Mouse (Mus musculus) limb, embryonic 15.5 days (tissue): ENCODE results near the gene Bbof1. TPM values are rescaled to one million over a fixed set of nuclear protein-coding genes. Genes with fewer than 3 reads are reported as not detected.

Experiments
- ATAC-seq: fragments of 200-750 bp; cut with Nextera tagmentation; 2 replicates; pipeline ENCODE4 v1.8.0; 2017; ENCODE audit warnings: low read depth, moderate TSS enrichment; ENCODE audit not compliant: insufficient number of reproducible peaks, low FRiP score, low TSS enrichment
- H3K27ac ChIP-seq: fragments of 300-500 bp; sonication (generic); 2 replicates; pipeline ENCODE4 v1.5.1; 2015; ENCODE audit warnings: moderate library complexity, mild to moderate bottlenecking, inconsistent platforms
- H3K27me3 ChIP-seq: fragments of 300-500 bp; sonication (generic); 2 replicates; pipeline ENCODE4 v1.6.1; 2015; ENCODE audit warnings: inconsistent platforms
- H3K36me3 ChIP-seq: fragments of 300-500 bp; sonication (generic); 2 replicates; pipeline ENCODE4 v1.6.1; 2015; ENCODE audit warnings: inconsistent platforms
- H3K4me1 ChIP-seq: fragments of 300-500 bp; sonication (generic); 2 replicates; pipeline ENCODE4 v1.6.1; 2015; ENCODE audit warnings: inconsistent platforms
- H3K4me2 ChIP-seq: fragments of 300-500 bp; sonication (generic); 2 replicates; pipeline ENCODE4 v1.6.1; 2015; ENCODE audit warnings: mild to moderate bottlenecking, inconsistent platforms
- H3K4me3 ChIP-seq: fragments of 300-500 bp; sonication (generic); 2 replicates; pipeline ENCODE4 v1.5.1; 2015; ENCODE audit warnings: mild to moderate bottlenecking, inconsistent platforms
- H3K9ac ChIP-seq: fragments of 300-500 bp; sonication (generic); 2 replicates; pipeline ENCODE4 v1.6.1; 2015; ENCODE audit warnings: inconsistent platforms
- H3K9me3 ChIP-seq: fragments of 300-500 bp; sonication (generic); 2 replicates; pipeline ENCODE4 v1.6.1; 2016; ENCODE audit warnings: inconsistent platforms
- WGBS: fragments of 180-500 bp; shearing (Covaris S2); methylation state at CpG from one replicate; pipeline ENCODE4 v1.1.7; 2015; 5-methylcytosine and 5-hydroxymethylcytosine counted together
- polyA plus RNA-seq: library from polyadenylated mRNA; unstranded; fragments of >200 nt; fragmentation: Nextera tagmentation; extraction: Ambion mirVana; gene quantifications from 2 replicates; pipeline ENCODE4 v1.2.1, GENCODE M21; 2015

Bbof1 gene
- polyA plus RNA-seq, 1 experiment from 2014 or later: 1.0 TPM

GRCm38 (mm10) chr12:84482778-84483585, 74.1 kb downstream of the Bbof1 start:
- 62% methylated on average over 14 of the region's 14 CpGs for WGBS
- peaks cover 3% of the 10 kb centered on the region; the same call in 1 of the 2 replicates for H3K36me3 ChIP-seq

GRCm38 (mm10) chr12:84487324-84488056, 78.6 kb downstream of the Bbof1 start:
- no peak overlapping the region for H3K9ac ChIP-seq
- no peak for ATAC-seq
- 0 out of 2 replicates have a peak, but pooled peaks cover 2% of the 10 kb centered on the region for H3K36me3 ChIP-seq
- H3K27ac ChIP-seq: no peak overlapping the region
- no peak overlapping the region for H3K4me2 ChIP-seq
- peaks cover 4% of the 10 kb centered on the region; the same call in 1 of the 2 replicates for H3K4me1 ChIP-seq
- no peak overlapping the region for H3K4me3 ChIP-seq
- 23% methylated on average over 8 of the region's 8 CpGs for WGBS
- no peaks in the 10 kb centered on the region for H3K9me3 ChIP-seq
- H3K27me3 ChIP-seq: no peaks in the 10 kb centered on the region

More at GRCm38 (mm10) chr12:84482778-84483585, 74.1 kb downstream of the Bbof1 start:
- H3K27me3 ChIP-seq: no peaks in the 10 kb centered on the region
- H3K4me3 ChIP-seq: no peak overlapping the region
- H3K27ac ChIP-seq: no peak overlapping the region
- H3K4me1 ChIP-seq: peaks cover 4% of the 10 kb centered on the region; the same call in 1 of the 2 replicates
- ATAC-seq: no peak
- no peaks in the 10 kb centered on the region for H3K9me3 ChIP-seq
- no peak overlapping the region for H3K4me2 ChIP-seq
- H3K9ac ChIP-seq: no peak overlapping the region

Other genes with a start within 250 kb of the Bbof1 start
- 13.2 and 13.8 TPM in 2 replicates for gene Elmsan1, start 190.2 kb upstream of the Bbof1 start, polyA plus RNA-seq
- gene Ptgr2, start 123.8 kb upstream of the Bbof1 start, polyA plus RNA-seq: 15.9 and 22.6 TPM in 2 replicates
- gene Zfp410, start 92.2 kb upstream of the Bbof1 start, polyA plus RNA-seq: 79.8 and 90.6 TPM in 2 replicates
- 41.5 and 42.2 TPM in 2 replicates for gene Coq6, start 47.4 kb upstream of the Bbof1 start, polyA plus RNA-seq
- gene Fam161b, start 47.2 kb upstream of the Bbof1 start, polyA plus RNA-seq: 2.7 and 3.2 TPM in 2 replicates
- 16.2 and 16.4 TPM in 2 replicates for gene Entpd5, start within 50 bp of the Bbof1 start, polyA plus RNA-seq
- 24.7 TPM in 2 replicates for gene Rnf113a2, start 8.1 kb downstream of the Bbof1 start, polyA plus RNA-seq
- gene Aldh6a1, start 41.9 kb downstream of the Bbof1 start, polyA plus RNA-seq: 35.8 and 37.8 TPM in 2 replicates
- 19.5 and 19.6 TPM in 2 replicates for gene Lin52, start 42.4 kb downstream of the Bbof1 start, polyA plus RNA-seq
- 0.09 and 0.19 TPM in 2 replicates for gene Vsx2, start 160.7 kb downstream of the Bbof1 start, polyA plus RNA-seq
- 14.7 and 15.7 TPM in 2 replicates for gene Abcd4, start 208.3 kb downstream of the Bbof1 start, polyA plus RNA-seq
- not detected in 2 replicates for gene Vrtn, start 231.9 kb downstream of the Bbof1 start, polyA plus RNA-seq